Mouse (Mus musculus) fibroblast of lung, adult 2 months (primary cell): ENCODE results near the gene Ankmy2.
"Not testable (repeated sequence)": the region's sequence is repeated elsewhere in the genome, so short reads cannot be mapped to it uniquely, and the experiment has no call there.

ENCODE experiments used
- DNase-seq: peaks from one replicate; pipeline ENCODE4 v3.0.0-alpha.2; 2011; ENCODE audit warnings: low read depth

Gene Ankmy2

DNA sequence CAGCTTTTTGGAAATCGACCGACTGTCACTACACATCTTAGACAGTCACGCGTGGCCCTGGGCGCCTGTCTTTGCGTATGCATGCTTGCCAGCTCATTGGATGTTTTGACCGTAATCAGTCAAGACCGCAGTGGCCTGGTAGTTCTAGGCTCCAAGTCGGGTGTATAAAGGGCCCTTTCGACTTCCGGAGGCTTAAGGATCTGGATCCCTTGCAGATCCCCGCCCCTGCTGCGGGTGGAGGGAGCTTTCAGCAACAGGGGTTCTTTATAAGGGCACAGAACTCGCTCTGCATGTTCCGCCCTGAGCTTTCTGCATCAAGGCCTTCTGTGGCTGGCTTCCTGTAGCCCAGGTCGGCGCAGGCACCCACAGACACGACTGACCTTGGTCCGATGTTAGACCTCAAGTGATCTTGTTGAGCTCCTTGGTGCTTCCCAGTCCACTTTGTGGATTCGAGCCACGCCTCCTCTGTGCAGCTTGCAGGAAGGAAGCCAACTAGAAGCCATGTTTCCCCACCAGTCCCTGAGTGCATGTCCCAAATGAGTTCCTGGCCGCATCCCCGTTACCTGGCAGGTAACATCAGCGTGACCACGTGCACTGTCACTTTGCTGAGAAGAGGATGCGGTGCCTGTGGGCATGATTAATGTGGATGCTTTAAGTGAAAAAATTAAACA is 859 bp downstream of the Ankmy2 start, which contains the start of gene Bzw2:
Bzw2 (minus strand) TSS at position 443 of the 671 bp plus-strand sequence.
- peak; percentile 66 for DNase-seq

- DNase-seq: no peak
Measured at GRCm38 (mm10) chr12:36164126-36164791, 7.3 kb downstream of the Ankmy2 start.

DNA sequence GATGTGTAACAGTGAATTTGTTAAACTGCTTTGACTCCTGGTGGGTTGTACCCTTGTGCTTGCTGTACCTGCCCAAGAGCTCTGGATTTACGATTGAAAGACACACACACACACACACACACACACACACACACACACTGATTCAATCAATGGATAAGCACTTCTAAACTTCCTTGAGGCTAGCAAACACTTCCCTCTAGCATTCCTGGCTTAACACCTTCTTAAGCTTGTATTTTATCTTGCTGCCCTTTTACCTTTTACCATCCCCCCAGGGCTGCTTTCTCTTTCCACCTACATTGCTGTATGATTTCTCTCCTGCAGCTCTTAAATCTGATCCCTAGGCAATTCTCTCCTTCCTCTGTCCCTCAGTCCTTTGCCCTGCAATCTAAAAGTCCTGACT is 8.4 kb downstream of the Ankmy2 start:
- DNase-seq: no peak

GRCm38 (mm10) chr12:36177227-36177626 is 20.3 kb downstream of the Ankmy2 start:
- no peak for DNase-seq

- DNase-seq: no peak
Measured at GRCm38 (mm10) chr12:36182570-36182969, 25.7 kb downstream of the Ankmy2 start.

GRCm38 (mm10) chr12:36187081-36187480 is 30.2 kb downstream of the Ankmy2 start:
- no peak for DNase-seq

DNA sequence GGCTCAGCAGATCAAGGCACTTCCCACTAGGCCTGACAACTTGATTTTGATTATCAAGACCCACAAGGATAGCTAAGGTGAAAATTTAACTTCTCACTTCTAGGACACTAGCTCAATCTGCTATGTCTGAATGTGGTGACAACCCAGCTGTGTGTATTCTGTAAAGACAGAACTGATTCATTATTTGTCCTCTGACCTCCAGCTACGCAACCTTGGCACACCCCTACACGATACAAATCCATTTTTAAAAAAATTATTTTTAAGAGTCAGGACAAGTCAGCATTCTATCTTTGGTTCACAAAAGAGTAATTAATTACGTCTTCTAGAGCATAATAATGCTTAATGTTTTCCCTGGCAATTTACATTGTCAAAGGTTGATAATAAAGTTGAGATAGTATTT is 32.7 kb downstream of the Ankmy2 start:
- no peak for DNase-seq

- DNase-seq: no peak
Measured at GRCm38 (mm10) chr12:36190343-36190742, 33.4 kb downstream of the Ankmy2 start.

GRCm38 (mm10) chr12:36194976-36195375 is 38.1 kb downstream of the Ankmy2 start:
- no peak for DNase-seq

- DNase-seq: not testable (repeated sequence)
Measured at GRCm38 (mm10) chr12:36205579-36206119, 48.7 kb downstream of the Ankmy2 start.

DNA sequence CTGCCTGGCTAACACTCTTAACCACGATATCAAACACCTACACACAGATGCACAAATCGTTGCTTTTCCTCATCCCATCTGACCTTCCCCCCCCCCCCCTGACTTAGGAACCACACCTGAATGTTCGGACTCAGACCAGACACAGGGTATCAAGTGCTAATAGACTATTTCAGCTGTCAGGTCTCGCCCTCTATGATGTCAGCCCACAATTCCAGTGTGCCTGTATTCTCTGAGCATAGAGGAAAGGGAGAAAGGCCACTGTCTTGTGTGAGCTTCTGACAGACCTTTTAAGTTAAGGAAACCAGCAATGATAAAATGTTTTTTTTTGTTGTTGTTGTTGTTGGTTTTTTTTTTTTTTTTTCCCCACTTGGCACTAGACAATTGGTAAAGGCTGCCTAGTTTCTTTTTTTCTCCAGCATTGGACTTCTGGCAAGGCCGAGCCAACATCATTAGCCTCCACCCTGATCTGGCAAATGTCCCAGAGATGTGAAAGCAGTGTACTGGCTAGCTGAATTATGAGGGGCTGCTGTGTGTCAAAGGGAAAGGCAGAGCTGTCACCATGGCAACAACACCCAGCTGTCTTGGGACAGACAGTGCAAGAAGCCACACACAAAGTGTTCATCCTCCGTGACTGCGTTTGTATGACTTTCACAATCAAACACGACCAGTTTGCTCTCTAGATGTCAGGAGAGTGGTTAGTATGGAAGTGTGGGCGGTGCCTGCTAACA is 50.3 kb downstream of the Ankmy2 start:
- DNase-seq: no peak

GRCm38 (mm10) chr12:36207800-36208148 is 50.9 kb downstream of the Ankmy2 start:
- no peak for DNase-seq

- no peak for DNase-seq
Measured at GRCm38 (mm10) chr12:36208456-36208855, 51.5 kb downstream of the Ankmy2 start.

DNA sequence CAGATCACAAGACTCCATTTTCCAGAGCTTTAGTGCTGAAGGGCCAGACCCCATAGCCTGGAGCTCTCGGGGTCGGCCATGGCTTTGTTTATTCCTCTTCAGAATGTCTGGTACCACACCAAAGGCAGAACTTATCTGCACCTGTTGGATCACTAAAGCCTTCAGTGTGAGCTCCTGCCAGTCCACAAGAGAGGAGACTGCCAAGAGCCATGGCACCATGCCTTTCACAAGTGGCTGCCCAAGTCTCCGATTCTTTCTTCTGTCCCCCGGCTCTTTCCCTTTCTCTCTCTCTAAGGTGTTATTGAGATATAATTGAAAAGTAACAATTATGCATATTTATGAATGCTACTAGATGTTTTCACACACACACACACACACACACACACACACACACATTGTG is 53.2 kb downstream of the Ankmy2 start:
- no peak for DNase-seq

DNA sequence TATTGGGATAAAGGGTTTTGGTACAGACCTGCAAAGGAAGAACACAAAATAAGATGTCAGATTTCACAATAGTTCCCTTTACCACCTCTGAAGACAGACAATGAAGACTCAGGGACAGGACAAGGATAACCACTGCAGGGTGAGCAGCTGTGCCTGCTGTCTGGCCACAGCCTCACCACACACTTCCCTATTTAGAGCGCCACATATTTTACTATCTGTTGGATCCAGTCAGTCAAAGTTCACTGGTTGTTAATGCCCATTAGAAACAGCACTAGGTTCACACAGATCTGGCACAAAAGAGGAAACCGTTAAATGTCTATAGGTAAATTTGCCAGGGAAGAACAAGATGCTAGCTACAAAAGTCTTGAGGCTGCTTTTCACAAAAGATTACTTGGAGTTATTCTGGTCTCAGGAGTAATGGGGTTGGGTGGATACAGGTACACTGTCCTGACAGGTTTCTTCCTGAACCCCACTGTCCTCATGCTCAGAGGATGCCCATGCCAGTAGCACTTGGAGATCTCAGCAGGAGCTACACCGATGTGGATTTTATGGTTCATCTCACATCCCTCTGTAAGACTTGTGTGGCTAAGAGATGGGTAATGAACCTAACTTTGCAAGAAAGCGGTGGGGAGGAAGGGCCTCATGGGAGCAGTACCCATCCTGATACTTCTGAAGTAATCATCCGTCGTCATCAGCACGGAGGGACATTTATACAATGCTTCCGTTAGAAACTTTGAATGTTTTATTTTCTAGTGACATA is 57.7 kb downstream of the Ankmy2 start:
- no peak for DNase-seq

DNA sequence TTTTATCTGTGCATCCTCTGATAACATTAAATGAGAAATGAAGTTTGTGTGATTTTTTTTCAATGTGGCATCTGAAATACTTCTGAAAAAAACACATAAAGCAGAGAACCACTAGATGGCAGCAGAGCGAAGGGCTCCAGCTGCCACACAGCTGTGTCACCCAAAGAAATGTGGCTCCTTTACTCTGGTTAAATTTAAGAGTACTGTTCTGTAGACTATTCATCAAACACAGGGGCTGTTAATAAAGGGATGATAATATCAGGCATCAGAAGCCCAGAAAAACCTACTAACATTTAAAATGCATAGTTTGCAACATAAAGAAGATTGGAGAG is 58.2 kb downstream of the Ankmy2 start:
- peak; percentile 23 for DNase-seq

GRCm38 (mm10) chr12:36216230-36216629 is 59.3 kb downstream of the Ankmy2 start:
- no peak for DNase-seq

- no peak for DNase-seq
Measured at GRCm38 (mm10) chr12:36216905-36217304, 60.0 kb downstream of the Ankmy2 start.

DNA sequence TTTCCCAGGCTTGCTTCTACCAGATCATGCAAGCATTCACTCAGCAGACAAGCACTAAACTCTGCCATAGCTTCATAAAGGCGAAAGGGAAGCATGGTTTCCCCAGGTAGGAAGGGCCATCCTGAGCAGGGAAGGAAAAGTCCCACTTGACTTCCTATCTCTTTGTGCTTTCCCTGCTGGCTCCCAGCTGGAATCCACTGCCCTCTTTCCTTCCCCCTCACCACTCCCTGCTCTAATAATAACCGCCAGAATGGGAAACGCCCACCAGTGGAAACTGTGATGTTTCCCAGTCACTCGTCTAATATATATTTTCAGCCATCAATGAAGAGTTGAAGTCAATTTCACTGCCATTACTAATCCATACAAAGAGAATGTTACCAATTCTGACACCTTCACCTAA is 67.5 kb downstream of the Ankmy2 start:
- no peak for DNase-seq

DNA sequence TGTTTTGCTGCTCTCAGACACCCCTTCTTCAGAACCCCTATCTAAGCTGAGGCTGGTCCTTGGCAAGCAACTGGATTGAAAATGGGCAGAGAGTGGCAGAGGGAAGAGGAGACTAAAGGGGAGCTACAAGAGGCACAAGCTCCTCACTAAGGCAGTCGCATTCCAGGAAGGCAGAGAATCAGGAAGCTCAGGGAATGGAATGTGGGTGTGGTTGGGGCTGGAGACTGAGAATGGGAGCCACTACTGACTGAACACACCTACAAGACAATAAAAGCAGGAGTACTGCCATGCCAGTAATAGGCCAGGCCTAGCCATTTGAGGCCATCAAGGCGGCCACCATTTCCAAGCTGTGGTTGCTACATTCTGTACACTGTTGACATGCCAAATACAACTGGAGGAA is 74.5 kb downstream of the Ankmy2 start:
- DNase-seq: no peak

- no peak for DNase-seq
Measured at GRCm38 (mm10) chr12:36241171-36241570, 84.3 kb downstream of the Ankmy2 start.
